Mouse (Mus musculus) gonadal fat pad, adult 2 months (tissue): Measurements from ENCODE around the gene Dock7. TPM values are rescaled to one million over a fixed set of nuclear protein-coding genes. Genes with fewer than 3 reads are reported as not detected.

Experiments
- DNase-seq: peaks from one replicate; pipeline ENCODE4 v3.0.0-alpha.2; 2012; ENCODE audit warnings: low read depth
- polyA plus RNA-seq: library from polyadenylated mRNA; depleted of rRNA; stranded (reverse); fragments of >200 nt; gene quantifications from 2 replicates; pipeline ENCODE4 v1.2.3, GENCODE M21; 2012; rRNA removed

Dock7 gene
- polyA plus RNA-seq, 1 experiment = 44.6 TPM

GRCm38 (mm10) chr4:98917724-98918123, 203.0 kb downstream of the Dock7 start:
- DNase-seq = no peak

DNA sequence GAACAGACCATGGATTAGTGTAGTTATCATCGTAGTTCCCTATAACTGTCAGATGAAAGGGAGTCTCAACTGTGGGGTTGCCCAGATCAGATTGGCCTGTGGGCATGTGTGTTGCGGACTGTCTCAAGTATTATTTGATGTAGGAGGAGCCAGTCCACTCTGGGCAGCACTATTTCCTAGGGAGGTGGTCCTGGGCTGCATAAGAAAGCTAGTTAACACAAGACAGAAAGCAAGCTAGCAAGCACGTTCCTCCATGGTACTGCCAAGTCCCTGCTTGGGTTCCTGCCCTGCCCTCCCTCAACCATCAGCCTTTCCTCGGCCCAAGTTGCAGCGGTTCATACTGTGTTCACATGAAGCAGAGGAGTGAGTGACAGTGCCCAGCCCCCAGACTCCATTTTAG, 210.5 kb downstream of the Dock7 start:
- DNase-seq = no peak

GRCm38 (mm10) chr4:98887148-98887547, 233.6 kb downstream of the Dock7 start:
- no peak for DNase-seq

Other genes with a start within 250 kb of the Dock7 start
- 11.0 and 20.7 TPM in 2 replicates for gene Usp1, start 197.1 kb downstream of the Dock7 start, polyA plus RNA-seq
- gene Angptl3, start 90.0 kb downstream of the Dock7 start, polyA plus RNA-seq = 0.56 and 1.4 TPM in 2 replicates
- gene Atg4c, start 73.0 kb upstream of the Dock7 start, polyA plus RNA-seq = 9.0 and 11.4 TPM in 2 replicates
- gene Gm12689, start 175.0 kb upstream of the Dock7 start, polyA plus RNA-seq = 0.45 and 0.60 TPM in 2 replicates